Mouse (Mus musculus) layer of hippocampus, adult 9-10 months (tissue): ENCODE measurements around the gene Il31ra.
"Not testable (repeated sequence)": the region's sequence is repeated elsewhere in the genome, so short reads cannot be mapped to it uniquely, and the experiment has no call there.

Source experiments
- DNase-seq: peaks from one replicate; pipeline ENCODE4 v3.0.0; 2022; ENCODE audit warnings: low spot score

The Il31ra gene

DNA sequence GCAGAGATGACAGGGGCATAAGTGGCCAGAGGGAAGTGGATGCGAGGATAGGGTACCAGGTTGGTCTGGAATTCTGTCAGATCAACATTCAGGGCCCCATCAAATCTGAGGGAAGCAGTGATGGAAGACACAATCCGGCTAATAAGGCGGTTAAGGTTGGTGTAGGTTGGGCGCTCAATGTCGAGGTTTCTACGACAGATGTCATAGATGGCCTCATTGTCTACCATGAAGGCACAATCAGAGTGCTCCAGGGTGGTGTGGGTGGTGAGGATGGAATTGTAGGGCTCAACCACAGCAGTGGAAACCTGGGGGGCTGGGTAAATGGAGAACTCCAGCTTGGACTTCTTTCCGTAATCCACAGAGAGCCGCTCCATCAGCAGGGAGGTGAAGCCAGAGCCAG lies at the start of gene Il31ra:
Gene Il31ra (minus strand): TSS at position 101 of the 400 bp plus-strand sequence.
- not testable (repeated sequence) for DNase-seq

DNA sequence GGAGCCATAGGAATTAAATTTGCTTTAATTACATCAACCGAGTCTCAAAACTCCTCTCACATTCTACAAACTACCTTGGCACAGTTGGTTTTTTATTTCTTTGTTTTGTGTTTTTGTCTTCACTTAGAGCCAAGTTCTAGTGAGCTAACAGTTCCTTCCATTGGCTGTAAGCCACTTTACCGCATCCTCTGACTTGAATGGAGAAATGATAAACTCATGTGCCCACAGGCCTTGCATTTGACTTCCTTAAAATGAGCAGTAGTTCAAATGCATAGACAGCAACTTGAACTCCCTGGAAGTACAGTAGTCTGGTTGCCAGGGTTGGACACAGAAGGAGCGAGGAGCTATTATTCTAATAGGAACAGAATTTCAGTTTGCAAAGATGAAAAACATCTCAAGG lies 48.7 kb upstream of the Il31ra start:
- no peak for DNase-seq

DNA sequence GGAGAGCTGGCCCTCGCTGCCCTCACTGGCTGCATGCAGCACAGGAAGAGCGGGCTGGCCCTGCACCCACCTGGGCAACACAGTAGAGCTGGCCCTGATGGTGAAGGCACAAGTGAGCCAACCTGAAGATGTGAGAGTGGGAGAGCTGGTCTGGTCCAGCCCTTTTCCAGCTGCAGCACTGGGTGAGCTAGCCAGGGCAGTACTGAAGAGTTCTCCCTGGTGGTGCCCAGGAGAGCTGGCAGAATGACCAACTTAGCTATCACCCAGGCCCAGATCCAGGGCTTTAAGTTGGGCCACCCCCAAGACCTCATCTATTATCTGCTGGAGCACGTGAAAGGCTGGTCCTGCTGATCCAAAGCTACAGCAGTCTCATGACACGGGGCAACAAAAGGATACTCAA lies 45.0 kb upstream of the Il31ra start:
- no peak for DNase-seq

DNA sequence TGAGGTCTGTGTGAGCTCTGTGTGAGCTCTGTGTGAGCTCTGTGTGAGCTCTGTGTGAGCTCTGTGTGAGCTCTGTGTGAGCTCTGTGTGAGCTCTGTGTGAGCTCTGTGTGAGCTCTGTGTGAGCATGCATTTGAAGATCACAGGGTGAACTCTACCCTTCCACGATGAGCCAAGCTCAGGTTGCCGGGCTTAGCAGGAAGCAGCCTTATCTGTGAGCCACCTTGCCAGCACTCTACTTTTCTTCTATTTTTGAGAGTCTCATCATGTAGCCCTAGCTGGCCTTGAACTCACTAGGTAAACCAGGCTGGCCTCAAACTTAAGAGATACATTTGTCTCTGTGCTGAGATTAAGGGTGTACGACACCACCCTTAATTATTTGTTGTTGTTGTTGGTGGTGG lies 42.3 kb upstream of the Il31ra start:
- DNase-seq: no peak

DNA sequence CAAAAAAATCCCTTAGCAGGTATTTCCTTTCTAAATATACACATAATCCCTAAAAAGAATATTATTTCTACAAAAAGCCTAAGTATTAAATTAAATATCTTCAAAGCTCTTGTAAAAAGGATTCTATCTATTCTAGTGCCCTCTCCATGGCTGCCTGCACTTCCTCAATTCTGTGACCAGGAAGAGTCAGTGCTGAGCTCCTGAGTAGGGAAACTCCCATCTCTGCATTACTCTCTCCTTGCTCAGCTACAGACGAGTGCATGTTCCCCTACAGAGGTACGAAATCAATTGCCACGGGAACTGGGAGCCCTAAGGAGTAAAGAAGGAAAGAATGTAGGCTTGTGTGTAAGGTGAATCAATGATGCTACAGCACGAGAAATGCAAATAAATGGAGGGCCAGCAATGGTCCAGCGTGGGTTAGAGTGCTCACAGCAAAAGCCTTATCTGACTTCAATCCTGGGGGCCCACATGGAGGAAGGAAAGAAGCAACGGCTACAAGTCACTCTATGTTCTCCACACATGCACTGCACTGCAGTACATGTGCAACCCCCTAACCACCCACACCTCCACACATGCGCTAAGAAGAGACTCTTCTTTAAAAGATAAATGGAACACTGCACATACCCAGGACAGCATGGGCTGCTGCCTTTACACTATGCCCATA lies 41.1 kb upstream of the Il31ra start:
- no peak for DNase-seq

DNA sequence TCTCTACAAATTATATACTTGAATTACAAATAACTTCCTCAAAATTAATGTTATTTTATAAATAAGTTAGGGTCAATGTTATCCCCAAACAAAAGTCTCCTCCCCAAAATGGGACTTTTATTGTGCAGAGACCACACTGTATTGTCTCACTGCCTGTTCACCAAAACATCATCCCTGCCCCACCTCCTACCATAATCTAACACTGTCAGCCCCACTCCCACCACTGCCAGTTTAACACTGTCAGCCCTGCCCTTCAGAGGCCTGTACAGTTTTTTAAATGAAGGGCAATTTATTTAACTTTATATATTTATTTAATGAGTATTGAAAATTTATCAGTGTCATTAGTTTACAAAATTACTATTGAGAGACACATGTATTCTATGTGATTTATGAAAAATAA lies 31.4 kb upstream of the Il31ra start:
- no peak for DNase-seq

DNA sequence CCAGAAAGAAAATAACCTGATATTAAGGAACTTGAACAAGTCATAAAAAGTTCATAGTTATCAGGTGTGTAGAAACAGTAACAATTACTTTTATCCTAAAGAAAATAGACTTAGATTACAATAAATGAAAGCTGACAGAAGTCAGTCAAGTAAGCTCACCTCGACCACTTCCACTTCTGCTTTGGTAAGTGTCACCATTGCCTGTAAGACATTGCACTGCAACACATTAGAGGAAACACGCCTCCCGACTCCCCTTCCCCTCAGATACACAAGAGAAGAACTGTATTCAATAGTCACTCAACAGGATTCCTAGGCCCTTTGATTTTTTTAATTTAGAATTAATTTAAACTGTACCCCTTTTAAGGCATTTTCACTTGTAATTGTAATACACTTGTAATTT lies 30.5 kb upstream of the Il31ra start:
- no peak for DNase-seq

DNA sequence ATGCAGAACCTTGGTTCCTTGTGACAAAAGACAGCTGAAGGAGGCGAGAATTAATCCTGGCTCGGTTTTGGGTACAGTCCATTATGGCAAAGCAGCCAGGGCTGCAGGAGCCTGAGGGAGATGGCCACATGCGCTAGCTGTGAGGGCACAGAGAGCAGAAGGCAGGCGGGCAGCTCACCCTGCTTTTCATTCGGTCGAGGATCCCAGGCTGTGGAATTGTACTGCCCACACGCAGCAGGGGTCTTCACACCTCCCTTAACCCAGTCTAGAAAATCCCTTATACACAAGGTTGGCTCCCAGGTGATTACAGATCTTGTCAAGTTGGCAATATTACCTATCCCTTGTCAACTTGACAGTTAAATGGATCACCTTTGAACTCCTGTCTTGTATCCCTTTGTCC lies 29.5 kb upstream of the Il31ra start:
- no peak for DNase-seq

DNA sequence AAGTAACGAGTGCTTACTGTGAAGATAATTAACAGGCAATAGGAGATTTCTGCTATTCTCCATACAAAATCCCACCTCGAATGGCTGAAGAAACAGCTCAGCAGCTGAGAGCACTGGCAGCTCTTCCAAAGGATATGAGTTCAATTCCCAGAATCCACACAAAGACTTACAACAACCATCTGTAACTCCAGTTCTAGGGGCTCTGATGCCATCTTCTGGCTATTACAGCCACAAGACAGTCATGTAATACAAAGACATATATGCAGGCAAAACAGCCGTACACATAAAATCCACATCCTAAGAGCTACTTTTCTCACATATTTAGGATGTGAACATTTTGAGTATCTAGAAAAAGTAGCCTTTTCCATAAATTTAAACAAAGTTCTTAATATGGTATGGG lies 27.4 kb upstream of the Il31ra start:
- DNase-seq: no peak

DNA sequence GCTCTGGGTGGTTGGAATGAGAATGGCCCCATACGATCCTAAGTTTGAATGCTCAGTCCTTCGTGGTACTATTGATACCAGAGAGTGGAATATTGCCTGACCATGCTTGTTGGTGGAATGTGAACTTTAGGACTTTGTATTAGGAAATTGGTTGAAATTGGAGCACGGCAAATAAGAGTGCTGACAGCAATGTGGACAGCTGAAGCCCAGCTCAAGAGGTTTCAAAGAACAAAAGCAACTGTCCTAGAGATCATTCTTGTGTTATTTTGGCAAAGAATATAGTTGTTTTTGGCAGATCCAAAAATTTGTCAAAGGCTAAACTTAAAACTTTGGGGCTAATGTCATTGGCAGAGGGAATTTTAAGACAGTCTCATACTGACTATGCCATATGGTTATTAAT lies 14.4 kb upstream of the Il31ra start:
- no peak for DNase-seq

DNA sequence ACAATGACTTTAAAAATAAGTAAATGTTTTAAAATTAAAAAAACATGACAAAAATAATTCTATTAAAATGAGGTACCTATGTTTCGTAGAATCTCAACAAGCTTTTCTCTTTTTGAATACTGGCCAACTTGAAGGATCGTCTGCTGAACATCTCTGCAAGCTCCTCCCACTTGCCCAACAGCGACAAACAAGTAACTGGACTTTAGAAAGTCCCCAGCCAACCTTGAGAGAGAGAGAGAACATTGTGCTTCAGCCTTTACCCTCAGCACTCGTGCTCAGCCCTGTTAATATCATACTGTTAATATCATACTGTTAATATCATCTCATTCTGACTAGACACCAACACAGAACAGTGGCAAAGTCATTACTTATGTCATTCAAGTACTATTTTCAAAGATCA lies 10.3 kb upstream of the Il31ra start:
- DNase-seq: no peak

DNA sequence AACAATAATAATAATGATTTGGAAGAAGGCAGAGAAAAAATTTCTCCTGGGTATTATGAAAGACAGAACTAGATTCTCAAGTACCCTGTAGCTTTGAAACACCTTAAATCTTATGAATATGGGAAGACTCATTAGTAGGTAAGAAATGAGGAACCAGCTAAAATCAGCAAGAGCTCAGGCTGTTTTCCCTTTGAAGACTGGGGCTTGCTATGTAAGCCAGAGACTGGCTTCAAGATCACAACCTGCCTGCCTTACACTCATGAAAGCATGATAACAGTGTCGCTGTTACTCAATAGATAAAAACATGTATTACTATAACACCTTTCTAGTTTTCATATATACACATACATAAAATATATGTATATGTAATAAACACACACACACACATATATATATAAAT lies 9.7 kb upstream of the Il31ra start:
- DNase-seq: no peak

DNA sequence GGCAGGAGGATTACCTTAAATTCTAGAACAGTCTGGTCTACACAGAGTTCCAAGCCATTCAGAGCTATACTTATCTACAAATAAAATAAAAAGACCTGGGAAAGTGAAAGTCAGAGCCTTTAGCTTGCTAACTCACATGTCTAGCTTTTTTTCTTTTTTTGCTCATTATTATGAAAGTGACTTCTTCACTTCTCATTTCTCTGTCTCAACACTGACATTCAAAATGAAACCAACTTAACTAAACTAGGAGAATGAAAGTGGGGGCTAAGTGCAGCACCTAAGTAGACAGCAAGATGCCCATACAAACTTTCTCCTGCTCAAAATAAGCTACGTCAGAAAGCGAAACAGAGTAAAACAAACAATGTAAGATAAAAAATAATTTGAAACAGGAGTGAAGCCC lies 8.4 kb upstream of the Il31ra start:
- no peak for DNase-seq

DNA sequence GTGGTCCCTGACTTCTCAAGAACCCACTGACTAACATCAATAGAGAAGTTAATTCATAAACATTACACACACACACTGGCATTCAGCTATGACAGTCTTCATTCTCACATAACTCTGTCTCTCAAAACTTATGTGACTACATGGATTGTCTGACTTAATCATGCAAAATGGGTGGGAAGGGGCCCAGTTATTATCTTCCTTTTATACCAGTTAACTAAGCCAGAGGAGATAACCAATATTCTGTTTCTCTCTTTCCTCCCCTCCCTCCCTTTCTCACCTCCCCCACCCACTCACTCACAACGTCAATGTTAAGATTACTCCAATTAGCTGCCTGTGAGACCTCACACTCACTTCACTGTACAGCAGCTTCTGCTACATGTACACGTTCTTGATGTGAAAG lies 3.9 kb downstream of the Il31ra start:
- DNase-seq: no peak

DNA sequence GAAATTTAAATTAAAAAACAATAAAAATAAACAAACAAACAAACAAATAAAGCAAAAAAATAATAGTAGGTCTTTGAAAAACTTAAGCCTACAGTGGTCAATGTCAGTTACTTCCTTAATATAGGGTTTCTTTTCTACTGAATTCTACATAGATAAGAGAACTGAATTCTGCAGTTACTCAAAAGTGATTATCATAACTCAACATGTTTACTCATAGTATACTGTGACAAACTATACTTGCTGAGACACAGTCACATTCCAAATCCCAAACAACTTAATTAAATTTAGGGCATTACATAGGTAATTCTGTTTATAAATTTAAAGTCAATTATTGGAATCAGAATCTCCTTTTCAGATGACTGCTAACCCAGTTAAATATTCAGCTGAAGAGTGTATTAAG lies 4.5 kb downstream of the Il31ra start:
- no peak for DNase-seq

DNA sequence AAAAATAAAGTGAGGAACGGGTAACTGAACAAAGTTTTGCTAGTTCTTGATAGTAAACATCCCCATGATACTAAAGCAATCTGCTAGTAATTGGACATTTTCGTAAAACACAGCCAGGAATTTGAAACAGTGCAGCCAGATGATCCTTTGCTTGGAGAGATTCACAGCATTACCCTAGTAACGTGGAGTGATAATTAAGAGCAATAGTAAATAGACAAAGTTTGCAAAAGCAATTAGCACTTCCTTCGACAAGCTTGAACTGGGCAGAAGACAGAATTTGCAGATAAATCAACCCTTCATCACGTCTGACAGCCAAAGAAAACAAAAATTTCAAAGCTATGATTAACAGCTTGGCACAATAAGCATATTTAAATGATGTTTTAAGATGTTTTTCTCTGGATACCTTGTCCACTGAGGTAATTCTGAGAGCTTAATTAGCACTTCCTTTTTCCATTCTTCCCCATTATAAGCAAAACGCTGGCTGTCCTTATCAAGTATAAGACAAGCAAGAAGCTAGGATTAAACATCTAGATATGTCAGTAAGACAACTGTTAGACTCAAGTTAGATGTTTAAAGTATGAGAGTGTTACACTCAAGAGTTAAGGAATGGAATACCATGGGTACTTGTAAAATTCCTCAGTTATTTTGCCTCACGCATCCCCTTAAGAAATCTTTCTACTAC lies 9.5 kb downstream of the Il31ra start:
- DNase-seq: no peak

DNA sequence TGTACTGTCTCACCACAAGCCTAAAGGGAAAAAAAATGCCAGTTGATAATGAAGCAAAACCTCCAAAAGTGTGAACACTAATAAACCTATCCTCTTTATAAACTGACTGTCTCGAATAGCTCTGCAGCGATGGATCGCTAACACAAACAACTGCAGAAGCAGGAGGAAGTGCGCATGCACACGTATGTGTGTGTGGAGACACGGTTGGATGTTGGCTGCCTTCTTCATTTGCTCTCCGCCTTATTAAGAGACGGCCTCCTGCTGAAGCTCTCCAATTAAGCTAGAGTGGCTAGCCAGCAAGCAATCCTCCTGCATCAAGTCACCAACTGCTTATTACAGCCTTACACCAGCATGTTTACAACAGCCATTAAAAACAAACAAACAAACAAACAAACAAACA lies 11.9 kb downstream of the Il31ra start:
- DNase-seq: no peak

DNA sequence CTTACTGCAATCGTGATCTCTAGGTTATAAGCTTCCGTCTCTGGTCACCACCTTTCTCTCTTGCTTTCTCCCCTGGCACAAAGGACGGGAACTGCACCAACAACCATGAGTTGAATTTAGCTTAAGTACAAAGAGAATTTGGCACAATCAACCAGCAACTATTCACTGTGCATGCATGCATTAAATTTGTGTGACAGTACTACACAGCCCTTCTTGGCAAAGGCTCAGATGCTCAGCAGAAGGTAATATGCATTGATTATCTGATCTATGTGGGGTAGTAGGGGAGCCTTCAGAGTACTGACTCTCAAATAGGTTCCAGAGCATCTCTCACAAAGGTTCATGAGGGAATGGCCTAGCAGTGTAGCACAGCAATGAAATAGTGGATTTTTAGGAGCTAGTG lies 12.4 kb downstream of the Il31ra start:
- no peak for DNase-seq

DNA sequence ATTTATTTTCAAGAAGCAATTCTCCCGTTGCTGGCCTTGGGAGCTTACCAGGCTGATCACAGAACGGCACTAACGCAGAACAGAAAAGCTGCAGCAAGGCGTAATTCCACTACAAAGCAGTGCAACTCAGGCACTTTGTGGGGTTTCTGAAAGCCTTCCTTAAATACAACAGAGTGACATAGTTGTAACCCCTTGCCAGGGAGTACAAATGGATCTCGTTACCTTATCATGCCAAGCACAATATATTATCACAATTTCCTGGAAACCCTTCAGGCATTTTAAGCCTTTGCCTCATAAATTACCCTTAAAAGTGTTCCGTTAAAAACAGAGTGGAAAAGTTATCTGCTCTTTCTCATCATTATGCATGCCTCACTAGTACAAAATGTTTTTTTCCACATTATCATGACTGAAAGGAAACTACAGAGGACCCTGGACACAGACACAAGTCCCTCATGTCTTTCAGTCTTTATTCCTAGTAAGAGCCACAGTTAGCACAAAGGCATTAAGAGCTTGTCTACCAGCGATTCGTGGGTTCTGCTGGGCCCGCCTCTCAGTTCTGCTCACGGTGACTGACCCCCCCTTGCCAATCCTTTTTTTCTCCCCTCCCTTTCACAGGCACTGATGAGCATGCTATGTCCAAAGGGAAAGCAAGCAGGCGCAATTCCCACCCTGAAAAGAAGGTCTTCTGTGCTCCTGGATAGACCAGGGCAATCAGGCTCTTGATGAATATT lies 13.4 kb downstream of the Il31ra start:
- DNase-seq: no peak

DNA sequence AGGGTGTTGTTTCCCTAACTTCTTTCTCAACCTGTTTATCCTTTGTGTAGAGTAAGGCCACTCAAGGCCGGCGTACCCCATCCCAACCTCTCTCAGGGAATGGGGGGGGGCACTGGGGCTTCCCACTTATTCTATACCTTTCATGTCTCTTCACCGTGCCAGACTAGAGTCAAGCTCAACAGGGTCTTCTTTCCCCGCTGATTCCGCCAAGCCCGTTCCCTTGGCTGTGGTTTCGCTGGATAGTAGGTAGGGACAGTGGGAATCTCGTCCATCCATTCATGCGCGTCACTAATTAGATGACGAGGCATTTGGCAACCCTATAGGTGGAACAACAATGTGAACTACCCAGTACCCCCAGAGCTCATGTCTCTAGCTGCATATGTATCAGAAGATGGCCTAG lies 16.1 kb downstream of the Il31ra start:
- DNase-seq: peak; percentile 100

DNA sequence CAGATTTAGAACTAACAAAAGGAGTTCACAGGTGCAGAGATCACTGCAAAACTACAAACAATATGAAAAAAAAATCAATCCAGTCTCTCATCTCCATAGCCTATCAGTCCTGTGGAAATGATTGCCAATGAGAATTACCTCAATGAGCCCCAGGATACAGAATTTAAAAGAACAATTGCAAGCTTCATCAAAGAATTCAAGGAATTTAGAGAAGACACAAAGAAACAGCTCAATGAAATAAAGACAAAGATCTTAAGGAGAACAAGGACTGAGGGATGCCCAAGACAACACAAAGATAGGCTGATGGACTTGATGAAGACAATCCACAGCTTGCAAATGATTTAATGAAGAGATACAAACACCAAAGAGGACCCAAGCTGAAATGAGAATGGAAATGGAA lies 20.4 kb downstream of the Il31ra start:
- no peak for DNase-seq

DNA sequence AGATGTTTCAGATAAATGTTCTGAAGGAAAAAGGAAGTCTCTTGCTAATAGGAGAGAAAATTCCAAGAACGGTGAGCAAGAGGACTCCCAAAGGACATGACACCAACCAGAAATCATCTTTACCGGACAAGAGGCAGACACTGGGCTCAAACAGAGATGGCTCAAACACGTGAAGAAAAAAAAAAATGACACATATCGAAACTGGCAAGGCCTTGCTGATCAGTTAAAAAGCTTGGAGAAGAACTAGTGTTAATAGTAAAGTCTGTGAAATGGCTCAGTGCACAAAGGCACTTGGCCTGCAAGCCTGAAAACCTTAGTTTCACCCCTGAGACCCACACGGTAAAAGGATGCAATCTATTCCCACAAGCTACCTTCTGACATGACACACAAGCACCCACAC lies 23.4 kb downstream of the Il31ra start:
- no peak for DNase-seq

DNA sequence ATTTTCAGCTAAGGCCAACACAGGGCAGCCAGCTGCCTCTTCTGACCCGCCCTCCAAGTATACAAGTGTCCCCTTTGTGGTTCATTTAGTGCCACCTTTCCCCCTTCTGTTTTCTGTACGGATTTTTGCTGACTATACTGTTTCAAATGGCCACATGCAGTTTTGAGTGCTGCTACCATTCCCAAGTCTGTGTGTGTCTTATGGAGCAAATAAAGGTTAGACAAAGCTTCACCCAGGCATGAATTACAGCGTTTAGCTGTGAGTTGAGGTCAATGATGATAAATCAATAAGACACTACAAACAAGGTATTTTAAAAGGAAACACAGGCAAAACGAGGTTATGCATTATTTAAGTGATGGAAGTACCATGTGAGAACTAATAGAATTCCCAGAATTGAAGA lies 24.6 kb downstream of the Il31ra start:
- DNase-seq: no peak
